Mouse (Mus musculus) thymus, adult 2 months (tissue): Measurements from ENCODE around the gene Rngtt.

Source experiments
- CTCF ChIP-seq: fragments of 200-500 bp; IDR thresholded peaks from 2 replicates; pipeline ENCODE4 v1.5.1; 2012; ENCODE audit warnings: mild to moderate bottlenecking, control low read depth, low read length, moderate library complexity, borderline replicate concordance; ENCODE audit not compliant: control insufficient read depth, poor library complexity, insufficient read depth; ENCODE audit errors: extremely low read depth
- POLR2A ChIP-seq: fragments of 200-500 bp; IDR thresholded peaks from 2 replicates; pipeline ENCODE4 v1.6.1; 2012; ENCODE audit warnings: mild to moderate bottlenecking, low read length, control low read depth, moderate library complexity; ENCODE audit not compliant: control insufficient read depth, poor library complexity, insufficient read depth; ENCODE audit errors: extremely low read depth

DNA sequence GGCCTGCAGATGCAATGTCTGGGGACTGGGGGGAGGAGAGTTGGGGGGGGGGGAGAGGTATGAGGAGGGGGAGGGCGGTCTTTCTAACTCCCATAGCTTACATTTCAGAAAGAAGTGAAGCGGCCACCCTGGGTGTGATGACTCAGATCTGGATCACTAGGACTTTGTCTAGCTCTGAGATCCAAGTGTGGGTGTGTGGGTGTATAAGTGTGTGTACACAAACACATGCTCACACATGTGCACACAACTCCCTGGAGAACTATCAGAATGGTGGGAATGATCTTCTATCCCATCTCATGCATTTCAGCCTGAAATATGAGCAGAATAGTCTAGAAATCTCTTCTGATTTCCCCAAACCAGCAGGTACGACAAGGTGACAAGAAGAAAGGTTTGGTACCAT lies 213.7 kb downstream of the Rngtt start:
- TF ChIP-seq CTCF (no peak), POLR2A (no peak)
